Mouse (Mus musculus) yolk sac, embryonic 10.5 days (tissue): Measurements from ENCODE around the gene Ldha.
A peak's percentile ranks its signal among the peaks of the same experiment; 100 is the strongest.

ENCODE experiments used
- DNase-seq: peaks from one replicate; pipeline ENCODE4 v3.0.0-alpha.2; 2017; ENCODE audit warnings: low spot score

Gene Ldha

GRCm38 (mm10) chr7:46840787-46841525, at the start of gene Ldha:
TSS of gene Ldha (plus strand) at chr7:46841475.
- no peak for DNase-seq

GRCm38 (mm10) chr7:46793871-46794270, 47.4 kb upstream of the Ldha start:
- peak; percentile 58 for DNase-seq

- peak; percentile 99 for DNase-seq
Observed at GRCm38 (mm10) chr7:46795287-46796205, 45.7 kb upstream of the Ldha start, which contains the start of the genes Hps5 and Gtf2h1. TSS of gene Hps5 (minus strand) at chr7:46796064. TSS of gene Gtf2h1 (plus strand) at chr7:46796103.

- DNase-seq, result no peak
Observed at GRCm38 (mm10) chr7:46796206-46796679, 45.0 kb upstream of the Ldha start.

DNA sequence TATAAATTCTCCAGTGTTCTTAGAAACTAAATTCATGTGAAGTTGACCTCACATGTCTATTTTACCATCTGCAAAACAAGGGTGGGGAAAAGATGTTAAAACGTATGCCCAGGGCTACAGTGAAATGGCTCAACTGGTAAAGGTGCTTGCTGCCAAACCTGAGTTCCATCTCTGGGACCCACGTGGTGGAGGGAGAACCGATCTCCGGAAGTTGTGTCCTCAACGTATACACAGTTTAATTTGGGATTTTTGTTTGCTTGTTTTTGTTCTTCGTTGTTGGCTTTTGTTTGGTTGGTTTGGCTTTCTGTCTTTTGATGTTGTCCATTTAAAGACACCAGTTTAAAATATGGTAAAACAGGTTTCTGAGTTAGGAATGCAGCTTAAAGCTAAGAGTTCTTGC, 44.5 kb upstream of the Ldha start:
- DNase-seq, result no peak

DNA sequence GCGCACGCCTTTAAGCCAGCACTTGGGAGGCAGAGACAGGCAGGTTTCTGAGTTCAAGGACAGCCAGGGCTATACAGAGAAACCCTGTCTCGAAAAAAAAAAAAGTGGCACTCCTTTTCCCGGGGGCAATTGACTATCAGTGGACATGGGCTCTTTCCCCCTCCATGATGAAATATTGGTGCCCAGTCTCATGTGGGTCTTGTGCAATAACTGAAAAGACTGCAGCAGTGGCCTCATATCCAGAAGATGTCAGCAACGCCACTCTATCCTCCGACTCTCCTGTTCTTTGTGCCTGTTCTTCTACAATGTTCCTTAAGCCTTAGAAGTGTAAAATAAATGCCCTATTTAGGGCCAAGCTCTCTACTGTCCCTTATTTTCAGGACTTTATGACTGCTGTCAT, 30.9 kb upstream of the Ldha start:
- no peak for DNase-seq

- no peak for DNase-seq
Observed at GRCm38 (mm10) chr7:46814012-46814411, 27.3 kb upstream of the Ldha start.

DNA sequence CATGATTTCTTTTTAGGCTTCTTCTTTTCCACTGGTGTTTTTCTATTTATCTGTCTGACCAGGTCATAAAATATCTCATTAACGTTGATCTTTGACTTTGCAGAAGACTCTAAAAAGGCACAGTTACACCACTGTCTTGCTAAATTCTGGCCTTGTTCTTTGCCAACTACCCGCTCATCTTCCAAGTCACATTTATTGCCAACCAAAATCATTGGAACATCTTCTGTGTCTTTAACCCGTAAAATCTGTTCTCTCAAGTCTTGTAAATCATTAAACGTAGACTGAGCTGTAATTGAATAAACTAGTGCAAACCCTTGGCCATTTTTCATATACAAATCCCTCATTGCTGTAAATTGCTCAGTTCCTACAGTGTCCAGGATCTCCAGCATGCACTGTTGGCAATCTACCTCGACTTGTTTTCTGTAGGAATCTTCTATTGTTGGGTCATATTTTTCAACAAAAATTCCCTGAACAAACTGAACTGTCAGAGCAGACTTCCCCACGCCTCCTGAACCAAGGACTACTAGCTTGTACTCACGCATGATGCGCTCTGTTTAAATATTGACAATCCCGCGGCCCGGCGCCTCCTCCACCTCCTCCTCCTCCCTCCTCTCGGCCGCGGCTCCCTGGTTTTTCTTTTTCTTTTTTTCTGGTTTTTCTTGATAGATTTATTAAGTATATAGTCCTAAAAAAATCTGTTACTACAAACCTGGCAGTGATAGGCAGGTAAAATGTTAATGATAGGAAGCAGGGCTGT, 20.2 kb upstream of the Ldha start:
- DNase-seq, result peak; percentile 57

GRCm38 (mm10) chr7:46827046-46827802, 14.1 kb upstream of the Ldha start:
- peak; percentile 47 for DNase-seq

DNA sequence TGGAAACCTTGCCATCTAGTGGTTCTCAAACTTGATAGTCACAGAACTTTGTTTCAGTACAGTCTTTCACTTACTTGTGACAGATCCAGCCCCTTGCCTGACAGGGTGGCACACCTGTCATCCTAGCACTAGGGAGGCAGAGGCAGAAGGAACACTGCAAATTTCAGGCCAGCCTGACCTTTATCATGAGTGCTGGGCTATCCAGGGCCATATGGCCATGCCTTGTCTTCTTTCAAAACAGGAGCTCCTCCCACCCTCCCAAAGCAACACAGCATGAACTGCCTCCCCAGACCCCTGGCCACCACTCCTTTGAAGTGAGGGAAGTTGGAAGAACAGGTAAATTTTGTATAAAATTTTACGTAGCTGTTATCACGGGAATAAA, 13.5 kb upstream of the Ldha start:
- DNase-seq, result no peak

- DNase-seq, result peak; percentile 23
Observed at GRCm38 (mm10) chr7:46829911-46830310, 11.4 kb upstream of the Ldha start.

GRCm38 (mm10) chr7:46830799-46831590, 10.3 kb upstream of the Ldha start:
- peak; percentile 77 for DNase-seq

- DNase-seq, result peak; percentile 1
Observed at GRCm38 (mm10) chr7:46831693-46832092, 9.6 kb upstream of the Ldha start.

GRCm38 (mm10) chr7:46832112-46832810, 9.0 kb upstream of the Ldha start:
- peak; percentile 3 for DNase-seq

- DNase-seq, result peak; percentile 89
Observed at GRCm38 (mm10) chr7:46833266-46833665, 8.0 kb upstream of the Ldha start.

DNA sequence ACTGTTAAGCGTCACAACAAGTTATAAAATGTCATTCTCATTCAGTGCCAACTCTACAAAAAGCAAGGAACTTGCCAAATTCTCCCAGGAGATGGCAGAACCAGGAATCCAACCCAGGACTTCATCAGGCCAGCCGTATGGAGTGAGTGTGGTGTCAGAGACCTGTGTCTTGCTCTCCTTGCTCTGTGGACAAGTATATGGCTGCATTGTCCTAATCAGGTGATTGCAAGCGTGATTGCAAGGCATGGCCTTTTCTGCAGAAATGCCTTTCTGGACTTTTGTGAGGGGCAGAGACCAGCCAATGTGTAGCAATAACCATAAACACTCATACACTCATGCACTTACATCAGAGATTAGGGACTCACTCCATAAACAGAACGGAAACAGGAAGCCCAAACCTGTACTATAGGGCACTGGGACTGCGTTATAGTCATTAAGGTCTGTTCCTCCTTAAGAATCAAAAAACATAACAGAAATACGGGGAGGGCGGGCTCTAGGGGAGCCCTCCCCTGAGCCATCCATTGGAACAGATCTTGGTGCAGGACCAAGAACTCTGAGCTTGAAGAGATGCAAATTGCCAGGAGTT, 7.5 kb upstream of the Ldha start:
- DNase-seq, result no peak

- no peak for DNase-seq
Observed at GRCm38 (mm10) chr7:46834994-46835610, 6.2 kb upstream of the Ldha start.

GRCm38 (mm10) chr7:46836357-46836756, 4.9 kb upstream of the Ldha start:
- no peak for DNase-seq

- DNase-seq, result no peak
Observed at GRCm38 (mm10) chr7:46837073-46837472, 4.2 kb upstream of the Ldha start.
